Mouse (Mus musculus): Measurements from ENCODE around the gene Pdcd11. TPM values are rescaled to one million over a fixed set of nuclear protein-coding genes. Genes with fewer than 3 reads are reported as not detected.
"Not testable (repeated sequence)": the region's sequence is repeated elsewhere in the genome, so short reads cannot be mapped to it uniquely, and the experiment has no call there.

The Pdcd11 gene
- polyA plus RNA-seq, 1 experiment from 2014 or later = 5.9 TPM

- no peak overlapping the region for H3K4me3 ChIP-seq (ENCODE audit: low read depth, low read length)
- H3K27me3 ChIP-seq (ENCODE audit: control insufficient read depth, insufficient read depth, low read length) = no peaks in the 10 kb centered on the region; the same call in 1 of the 2 replicates
- no peak overlapping the region for H3K27ac ChIP-seq (ENCODE audit: low read depth, low read length)
- 88% methylated on average over 5 of the region's 5 CpGs for WGBS
- ATAC-seq (ENCODE audit: low read depth) = no peak
- peaks cover 10% of the 10 kb centered on the region for H3K36me3 ChIP-seq (ENCODE audit: control insufficient read depth, insufficient read depth, low read length)
- no peak overlapping the region for H3K4me2 ChIP-seq (ENCODE audit: low read depth, low read length)
- no peak overlapping the region for H3K9ac ChIP-seq (replicated peaks; ENCODE audit: low read depth, low read length)
- peaks cover 4% of the 10 kb centered on the region; the same call in 1 of the 2 replicates for H3K4me1 ChIP-seq (ENCODE audit: control insufficient read depth, insufficient read depth, low read length)
- no peaks in the 10 kb centered on the region for H3K9me3 ChIP-seq (ENCODE audit: control insufficient read depth, low read length)
These were observed 45.6 kb downstream of the Pdcd11 start for GRCm38 (mm10) chr19:47136170-47136569.

DNA sequence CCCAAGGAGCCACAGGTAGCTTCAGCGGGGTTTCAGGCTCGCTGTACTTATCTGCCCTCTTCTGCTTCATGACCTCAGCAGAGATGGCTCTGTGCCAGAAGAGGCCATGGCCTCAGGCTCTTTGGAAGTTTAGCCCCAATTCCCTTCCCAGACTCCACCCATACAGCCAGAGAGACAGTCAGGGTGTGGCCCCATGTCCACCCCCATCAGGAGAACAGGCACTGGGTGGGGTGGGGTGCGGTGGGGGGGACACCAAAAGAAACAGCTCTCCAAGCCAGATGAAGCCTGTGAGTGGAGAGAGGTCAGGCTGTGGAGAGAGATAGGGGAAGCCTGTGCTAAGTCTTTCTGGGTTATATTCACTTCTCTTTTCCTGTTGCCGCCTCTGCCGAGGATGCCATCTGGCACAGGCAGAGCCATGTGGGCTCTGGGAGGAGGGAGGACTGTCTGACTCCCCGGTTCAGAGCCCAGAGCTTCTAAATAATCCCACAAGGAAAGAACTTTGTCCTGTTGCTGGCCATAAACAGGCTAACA is 46.5 kb downstream of the Pdcd11 start:
- H3K4me1 ChIP-seq (ENCODE audit: control insufficient read depth, insufficient read depth, low read length) = peaks cover 4% of the 10 kb centered on the region; the same call in 1 of the 2 replicates
- ATAC-seq (ENCODE audit: low read depth) = no peak
- H3K27ac ChIP-seq (ENCODE audit: low read depth, low read length) = no peak overlapping the region
- 60% methylated on average over 6 of the region's 6 CpGs for WGBS
- no peaks in the 10 kb centered on the region for H3K9me3 ChIP-seq (ENCODE audit: control insufficient read depth, low read length)
- H3K4me2 ChIP-seq (ENCODE audit: low read depth, low read length) = peak overlapping the region; percentile 40; the same call in 1 of the 2 replicates
- 0 out of 2 replicates have a peak overlapping the region, but pooled peaks have one; percentile 7 for H3K4me3 ChIP-seq (ENCODE audit: low read depth, low read length)
- H3K9ac ChIP-seq (replicated peaks; ENCODE audit: low read depth, low read length) = no peak overlapping the region
- H3K27me3 ChIP-seq (ENCODE audit: control insufficient read depth, insufficient read depth, low read length) = no peaks in the 10 kb centered on the region; the same call in 1 of the 2 replicates
- H3K36me3 ChIP-seq (ENCODE audit: control insufficient read depth, insufficient read depth, low read length) = peaks cover 5% of the 10 kb centered on the region; the same call in 1 of the 2 replicates

DNA sequence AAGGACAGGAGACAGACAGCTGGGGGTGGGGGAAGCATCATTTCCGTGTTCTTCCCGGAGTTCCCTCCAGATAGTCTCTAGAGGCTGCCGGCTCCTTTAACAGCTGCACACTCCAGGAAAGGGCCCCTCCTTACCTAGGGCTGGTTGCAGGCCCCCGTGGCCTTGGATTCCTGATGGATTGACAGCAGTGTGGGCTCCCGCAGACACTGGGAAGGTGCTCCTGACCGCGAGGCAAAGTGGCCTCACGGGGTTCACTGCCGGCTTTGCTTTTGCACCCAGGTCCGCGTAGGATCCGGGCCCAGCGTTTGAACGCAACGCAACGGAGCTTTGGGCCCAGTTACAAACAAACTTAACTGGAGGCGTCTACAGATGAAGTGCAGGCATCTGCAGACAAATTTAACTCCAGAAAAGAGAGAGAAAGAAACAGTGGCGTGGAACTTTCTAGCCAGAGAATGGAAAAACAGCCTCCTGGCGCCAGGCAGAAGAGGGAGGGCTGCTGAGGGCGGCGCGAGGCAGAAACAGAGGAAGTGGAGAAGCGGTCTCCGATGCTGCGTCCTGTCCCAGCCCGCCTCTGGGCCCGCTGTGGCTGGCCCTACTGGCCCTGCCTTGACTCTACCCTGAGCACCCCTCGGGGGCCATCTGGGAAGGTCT is 47.3 kb downstream of the Pdcd11 start, which contains the start of gene Calhm2:
Gene Calhm2 (minus strand): TSS at position 524 of the 651 bp plus-strand sequence.
- ATAC-seq (ENCODE audit: low read depth) = no peak; the same call in 1 of the 2 replicates
- Histone ChIP-seq H3K27ac (ENCODE audit: low read depth, low read length) (no peak within 1 kb of the TSS), H3K4me2 (ENCODE audit: low read depth, low read length) (peak within 1 kb of the TSS; percentile 40)

GRCm38 (mm10) chr19:47139611-47140010 is 49.0 kb downstream of the Pdcd11 start:
- H3K27me3 ChIP-seq (ENCODE audit: control insufficient read depth, insufficient read depth, low read length); H3K9me3 ChIP-seq (ENCODE audit: control insufficient read depth, low read length); H3K4me2 ChIP-seq (ENCODE audit: low read depth, low read length); H3K27ac ChIP-seq (ENCODE audit: low read depth, low read length); H3K36me3 ChIP-seq (ENCODE audit: control insufficient read depth, insufficient read depth, low read length); H3K9ac ChIP-seq (replicated peaks; ENCODE audit: low read depth, low read length); ATAC-seq (ENCODE audit: low read depth); H3K4me1 ChIP-seq (ENCODE audit: control insufficient read depth, insufficient read depth, low read length); H3K4me3 ChIP-seq (ENCODE audit: low read depth, low read length): not testable (repeated sequence)
- 27% methylated on average over 7 of the region's 7 CpGs for WGBS

More for the DNA sequence above, 47.3 kb downstream of the Pdcd11 start, which contains the start of gene Calhm2:
- no peaks in the 10 kb centered on the region for H3K9me3 ChIP-seq (ENCODE audit: control insufficient read depth, low read length)
- H3K27me3 ChIP-seq (ENCODE audit: control insufficient read depth, insufficient read depth, low read length) = no peaks in the 10 kb centered on the region; the same call in 1 of the 2 replicates
- peaks cover 4% of the 10 kb centered on the region; the same call in 1 of the 2 replicates for H3K4me1 ChIP-seq (ENCODE audit: control insufficient read depth, insufficient read depth, low read length)
- 9% methylated on average over 28 of the region's 28 CpGs for whole genome bisulfite sequencing
- 0 out of 2 replicates have a peak within 1 kb of the TSS, but pooled peaks have one; percentile 7 for H3K4me3 ChIP-seq (ENCODE audit: low read depth, low read length)
- H3K9ac ChIP-seq (replicated peaks; ENCODE audit: low read depth, low read length) = peak within 1 kb of the TSS; percentile 16; the same call in 1 of the 2 replicates
- H3K36me3 ChIP-seq (ENCODE audit: control insufficient read depth, insufficient read depth, low read length) = no peaks in the 10 kb centered on the region

DNA sequence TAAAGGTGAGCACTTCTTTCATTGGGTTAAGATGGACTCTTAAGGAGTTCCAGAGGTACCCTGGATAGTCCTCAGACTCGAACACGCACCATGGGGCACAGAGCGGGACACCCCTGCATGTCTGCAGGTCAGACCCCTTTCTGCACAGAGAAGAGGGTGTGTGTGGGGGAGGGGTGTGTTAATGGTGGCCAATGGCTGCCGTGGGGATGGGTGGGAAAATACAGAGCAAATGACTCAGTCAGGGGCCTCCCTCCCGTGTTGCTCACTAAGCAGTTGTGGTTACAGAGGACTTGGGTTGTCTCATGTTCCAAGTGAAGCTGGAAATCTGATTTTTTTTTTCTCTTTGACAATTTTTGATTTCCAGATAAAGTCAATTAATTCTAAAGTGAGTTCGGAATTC is 51.9 kb downstream of the Pdcd11 start:
- H3K27me3 ChIP-seq (ENCODE audit: control insufficient read depth, insufficient read depth, low read length) = no peaks in the 10 kb centered on the region; the same call in 1 of the 2 replicates
- no peak for ATAC-seq (ENCODE audit: low read depth)
- H3K4me2 ChIP-seq (ENCODE audit: low read depth, low read length) = no peak overlapping the region
- H3K36me3 ChIP-seq (ENCODE audit: control insufficient read depth, insufficient read depth, low read length) = no peaks in the 10 kb centered on the region
- no peak overlapping the region for H3K4me3 ChIP-seq (ENCODE audit: low read depth, low read length)
- H3K27ac ChIP-seq (ENCODE audit: low read depth, low read length) = no peak overlapping the region
- H3K4me1 ChIP-seq (ENCODE audit: control insufficient read depth, insufficient read depth, low read length) = peaks cover 4% of the 10 kb centered on the region; the same call in 1 of the 2 replicates
- WGBS = 77% methylated on average over 6 of the region's 6 CpGs
- H3K9me3 ChIP-seq (ENCODE audit: control insufficient read depth, low read length) = no peaks in the 10 kb centered on the region
- H3K9ac ChIP-seq (replicated peaks; ENCODE audit: low read depth, low read length) = no peak overlapping the region

DNA sequence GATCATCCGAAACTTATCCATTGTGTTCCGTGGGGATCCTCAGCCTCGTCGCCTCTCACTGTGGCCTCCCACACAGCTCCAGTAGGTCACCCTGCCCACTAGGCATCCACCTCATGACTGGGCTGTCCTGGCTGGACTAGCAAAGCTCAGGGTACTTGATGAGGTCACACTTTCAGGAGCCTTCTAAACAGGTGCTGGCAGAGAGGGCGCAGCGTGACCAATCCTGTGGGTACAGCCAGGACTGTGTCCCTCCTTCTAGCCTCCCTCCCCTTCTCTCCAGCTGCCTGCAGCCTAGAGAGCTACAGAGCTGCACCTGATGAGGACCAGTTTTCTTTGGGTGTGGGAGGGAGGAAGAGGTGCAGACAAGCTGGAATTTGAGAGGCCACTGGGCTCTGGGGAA is 53.6 kb downstream of the Pdcd11 start, which contains the start of gene Calhm1:
Gene Calhm1 (minus strand): TSS at position 101 of the 400 bp plus-strand sequence.
- Histone ChIP-seq H3K9me3 (ENCODE audit: control insufficient read depth, low read length) (no peaks in the 10 kb centered on the region), H3K4me3 (ENCODE audit: low read depth, low read length) (no peak within 1 kb of the TSS), H3K9ac (replicated peaks; ENCODE audit: low read depth, low read length) (no peak within 1 kb of the TSS), H3K36me3 (ENCODE audit: control insufficient read depth, insufficient read depth, low read length) (no peaks in the 10 kb centered on the region), H3K27ac (ENCODE audit: low read depth, low read length) (no peak within 1 kb of the TSS), H3K4me1 (ENCODE audit: control insufficient read depth, insufficient read depth, low read length) (no peaks in the 10 kb centered on the region), H3K4me2 (ENCODE audit: low read depth, low read length) (no peak within 1 kb of the TSS), H3K27me3 (ENCODE audit: control insufficient read depth, insufficient read depth, low read length) (no peaks in the 10 kb centered on the region)
- ATAC-seq (ENCODE audit: low read depth) = no peak
- WGBS = 94% methylated on average over 6 of the region's 6 CpGs

DNA sequence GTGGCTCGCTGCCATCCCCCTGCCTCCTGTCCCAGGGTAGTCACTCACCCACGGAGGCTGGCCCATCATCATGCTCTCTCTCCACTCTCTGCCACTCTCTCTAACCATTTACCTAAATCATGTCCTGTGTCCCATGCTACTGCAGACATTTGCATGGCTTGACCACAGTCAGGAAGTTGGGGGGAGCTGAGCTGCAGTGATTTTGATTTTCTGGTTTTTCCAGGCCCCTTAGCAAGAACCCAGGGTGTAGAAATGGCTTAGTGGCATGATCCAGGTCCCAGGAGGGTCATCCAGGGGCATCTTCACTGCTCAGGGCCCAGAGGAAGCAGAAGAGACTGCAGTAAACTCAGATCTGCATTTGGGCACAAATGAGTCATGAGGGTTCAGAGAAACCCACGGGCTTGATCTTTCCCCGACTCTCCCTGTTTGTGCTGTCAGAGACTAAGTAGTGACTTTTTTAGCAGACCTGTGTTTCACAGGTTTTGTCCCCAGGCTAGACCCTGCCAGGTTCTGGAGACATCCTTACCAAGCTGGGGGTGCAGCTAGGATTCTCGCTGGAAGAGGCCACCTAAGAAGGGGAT is 57.8 kb downstream of the Pdcd11 start:
- ATAC-seq (ENCODE audit: low read depth) = no peak
- Histone ChIP-seq H3K27ac (ENCODE audit: low read depth, low read length) (no peak overlapping the region), H3K4me2 (ENCODE audit: low read depth, low read length) (no peak overlapping the region), H3K4me3 (ENCODE audit: low read depth, low read length) (no peak overlapping the region), H3K9ac (replicated peaks; ENCODE audit: low read depth, low read length) (no peak overlapping the region), H3K4me1 (ENCODE audit: control insufficient read depth, insufficient read depth, low read length) (no peaks in the 10 kb centered on the region), H3K36me3 (ENCODE audit: control insufficient read depth, insufficient read depth, low read length) (no peaks in the 10 kb centered on the region), H3K9me3 (ENCODE audit: control insufficient read depth, low read length) (no peaks in the 10 kb centered on the region), H3K27me3 (ENCODE audit: control insufficient read depth, insufficient read depth, low read length) (0 out of 2 replicates have a peak, but pooled peaks cover 2% of the 10 kb centered on the region)
- 82% methylated on average over 5 of the region's 5 CpGs for WGBS

GRCm38 (mm10) chr19:47149854-47150253 is 59.3 kb downstream of the Pdcd11 start:
- 0 out of 2 replicates have a peak, but pooled peaks cover 2% of the 10 kb centered on the region for H3K27me3 ChIP-seq (ENCODE audit: control insufficient read depth, insufficient read depth, low read length)
- H3K9me3 ChIP-seq (ENCODE audit: control insufficient read depth, low read length) = no peaks in the 10 kb centered on the region

More at GRCm38 (mm10) chr19:47149854-47150253, 59.3 kb downstream of the Pdcd11 start:
- H3K4me1 ChIP-seq (ENCODE audit: control insufficient read depth, insufficient read depth, low read length) = no peaks in the 10 kb centered on the region
- no peak overlapping the region for H3K4me2 ChIP-seq (ENCODE audit: low read depth, low read length)
- H3K9ac ChIP-seq (replicated peaks; ENCODE audit: low read depth, low read length) = no peak overlapping the region
- H3K36me3 ChIP-seq (ENCODE audit: control insufficient read depth, insufficient read depth, low read length) = no peaks in the 10 kb centered on the region
- no peak for ATAC-seq (ENCODE audit: low read depth)
- H3K27ac ChIP-seq (ENCODE audit: low read depth, low read length) = no peak overlapping the region
- no peak overlapping the region for H3K4me3 ChIP-seq (ENCODE audit: low read depth, low read length)
- 63% methylated on average over 4 of the region's 4 CpGs for WGBS

Measured in neural tube, embryonic 14.5 days (tissue).